Mouse (Mus musculus) natural killer cell, adult 2 months (primary cell): ENCODE data around the gene Islr.
"Not testable (repeated sequence)": the region's sequence is repeated elsewhere in the genome, so short reads cannot be mapped to it uniquely, and the experiment has no call there.

ENCODE experiments used
- DNase-seq, 2 experiments: peaks; one replicate each; pipeline ENCODE4 v3.0.0; 2022; ENCODE audit warnings: low spot score in 2 of 2

The Islr gene

DNA sequence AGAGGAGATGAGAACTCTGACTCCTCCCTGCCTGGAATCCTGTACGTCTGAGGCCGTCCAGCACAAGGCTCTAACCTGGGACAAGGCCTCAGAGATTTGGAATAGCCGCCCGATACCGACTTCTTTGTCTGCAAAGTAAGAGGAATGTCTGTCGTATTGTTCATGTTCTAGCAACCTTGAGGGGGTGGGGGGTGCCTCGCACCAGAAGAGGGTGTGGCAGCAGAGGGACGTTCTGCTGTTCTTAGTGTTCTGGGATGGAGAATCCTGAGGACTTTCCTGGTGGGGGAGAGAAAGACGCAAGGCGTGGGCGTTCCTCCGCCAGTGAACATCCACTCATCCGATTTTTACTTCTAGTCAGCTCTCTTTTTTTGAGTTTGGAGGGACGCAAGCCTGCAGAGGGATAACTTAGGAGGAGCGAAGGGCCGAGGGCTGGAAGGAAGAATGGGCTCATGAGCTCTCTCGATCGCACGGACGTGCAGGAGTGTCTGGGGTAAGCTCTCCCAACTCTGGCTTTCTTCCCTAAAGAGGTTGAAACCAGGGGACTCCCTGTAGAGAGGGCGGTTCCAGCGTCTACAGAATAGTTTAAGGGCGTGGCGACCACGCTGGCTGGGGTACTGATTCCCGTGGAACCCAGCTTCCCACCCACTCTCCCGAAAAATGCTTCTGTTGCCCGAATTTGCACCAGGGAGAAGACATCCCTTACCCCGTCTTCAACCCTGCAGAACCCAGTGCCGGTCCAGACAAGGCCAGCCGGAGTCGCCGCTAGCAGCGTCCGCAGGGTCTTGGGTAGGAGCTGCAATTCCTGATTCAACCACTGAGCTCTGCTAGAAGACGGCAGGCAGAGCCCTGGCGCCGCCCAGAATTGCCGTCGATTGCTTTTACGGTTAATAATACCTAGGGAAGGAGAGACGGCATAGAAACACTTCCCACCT is at the start of gene Islr, which contains the start of gene Islr2:
Gene Islr (minus strand): TSS at position 791 of the 932 bp plus-strand sequence.
Gene Islr2 (minus strand): TSS at position 804 of the 932 bp plus-strand sequence.
- DNase-seq = peak; percentile 47 to 61

DNA sequence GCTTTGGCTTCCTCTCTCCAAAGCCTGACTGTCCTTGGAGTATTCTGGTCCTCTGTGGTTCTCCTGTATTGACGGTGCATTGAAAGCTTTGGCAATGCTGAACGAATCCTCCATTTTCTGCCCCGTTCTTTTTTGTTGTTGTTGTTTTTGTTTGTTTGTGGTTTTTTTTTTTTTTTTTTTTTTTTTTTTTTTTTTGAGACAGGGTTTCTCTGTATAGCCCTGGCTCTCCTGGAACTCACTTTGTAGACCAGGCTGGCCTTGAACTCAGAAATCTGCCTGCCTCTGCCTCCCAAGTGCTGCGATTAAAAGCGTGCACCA is 49.7 kb upstream of the Islr start:
- DNase-seq = not testable (repeated sequence)

GRCm38 (mm10) chr9:58253033-58253804 is 49.1 kb upstream of the Islr start, which contains the start of gene Stoml1:
TSS of gene Stoml1 (plus strand) at chr9:58253164.
- peak; percentile 93 to 95 for DNase-seq

DNA sequence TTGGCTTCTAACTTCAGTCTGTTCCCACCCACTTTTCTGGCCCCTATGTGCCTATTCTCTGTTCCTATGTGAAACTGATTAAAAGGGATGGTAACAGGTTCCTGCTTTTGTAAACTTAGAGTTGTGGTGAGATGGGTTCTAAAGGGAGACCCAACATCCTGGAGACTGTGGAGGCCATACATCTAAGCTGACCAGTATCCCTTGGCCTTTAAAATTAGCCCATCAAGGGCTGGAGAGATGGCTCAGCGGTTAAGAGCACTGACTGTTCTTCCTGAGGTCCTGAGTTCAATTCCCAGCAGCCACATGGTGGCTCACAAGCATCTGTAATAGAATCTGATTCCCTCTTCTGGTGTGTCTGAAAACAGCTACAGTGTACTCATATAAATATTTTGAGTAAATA is 46.6 kb upstream of the Islr start:
- DNase-seq = not testable (repeated sequence)

GRCm38 (mm10) chr9:58250322-58250721 is 46.2 kb upstream of the Islr start:
- no peak for DNase-seq

- peak; percentile 49 to 62 for DNase-seq
These were observed 45.6 kb upstream of the Islr start, which contains the start of gene Pml for GRCm38 (mm10) chr9:58249592-58250192. TSS of gene Pml (minus strand) at chr9:58249786.

- no peak for DNase-seq
These were observed 44.8 kb upstream of the Islr start for GRCm38 (mm10) chr9:58248746-58249413.

- peak; percentile 70 to 87 for DNase-seq
These were observed 43.1 kb upstream of the Islr start for GRCm38 (mm10) chr9:58247064-58247759.

DNA sequence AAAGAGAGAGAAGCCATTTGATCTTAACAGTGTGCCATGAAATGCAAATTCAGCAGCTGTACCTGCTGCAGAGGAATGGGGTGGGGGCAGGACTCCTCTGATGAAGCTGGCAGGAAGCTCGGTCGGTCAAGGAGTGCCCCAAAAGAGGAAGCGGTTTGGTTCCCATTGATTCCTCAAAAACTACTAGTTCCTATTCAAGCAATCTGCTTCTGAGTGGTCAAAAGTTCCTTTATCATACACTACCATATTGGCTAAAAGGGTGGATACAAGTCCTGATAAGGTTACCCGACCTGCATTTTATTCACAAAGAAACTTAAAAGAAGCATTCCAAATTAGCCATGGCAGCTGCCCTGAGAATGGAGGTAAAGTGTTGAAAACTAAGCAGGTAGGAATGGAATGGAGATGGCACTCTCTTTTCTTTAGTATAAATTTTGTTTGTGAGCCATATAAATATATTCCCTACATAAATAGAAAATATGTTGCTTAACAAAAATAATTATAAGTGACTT is 42.0 kb upstream of the Islr start:
- DNase-seq = no peak

DNA sequence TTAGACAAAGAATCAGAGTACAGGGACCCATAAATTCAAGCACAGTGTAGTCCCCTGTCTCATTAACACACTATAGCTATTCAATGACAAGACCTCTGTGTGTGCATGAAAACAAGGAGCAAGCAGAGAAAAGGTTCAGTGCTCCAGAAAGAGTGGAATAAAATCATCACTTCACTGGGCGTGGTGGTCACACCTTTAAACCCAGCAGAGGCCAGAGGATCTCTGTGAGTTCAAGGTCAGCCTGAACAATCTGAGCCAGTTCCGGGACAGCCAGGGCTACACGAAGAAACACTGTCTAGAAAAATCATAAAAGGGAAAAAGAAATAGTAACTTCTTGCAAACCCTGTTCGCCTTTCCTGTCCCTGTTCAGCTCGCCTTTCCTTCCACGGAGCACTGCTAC is 39.6 kb upstream of the Islr start:
- no peak for DNase-seq

DNA sequence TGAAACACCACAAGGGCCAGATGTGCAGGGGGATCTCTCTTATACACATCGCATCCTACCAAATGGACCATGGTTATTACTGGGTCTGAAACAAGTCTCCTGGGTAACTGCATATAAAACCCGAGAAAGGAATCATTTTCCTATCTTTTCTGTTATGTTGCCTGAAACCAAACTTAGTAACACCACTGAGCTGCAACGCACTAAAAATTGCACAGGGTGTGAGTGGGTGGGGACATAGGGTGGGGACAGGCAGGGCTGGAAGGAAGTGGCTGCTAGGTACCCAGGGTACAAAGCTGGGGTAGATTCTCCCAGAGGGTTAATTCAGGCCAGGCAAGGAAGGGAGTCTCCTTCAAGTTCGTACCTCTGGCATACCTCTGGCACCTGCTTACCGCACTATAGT is 38.6 kb upstream of the Islr start:
- DNase-seq = no peak

- DNase-seq = no peak
These were observed 37.8 kb upstream of the Islr start for GRCm38 (mm10) chr9:58241780-58242485.

GRCm38 (mm10) chr9:58234502-58235015 is 30.5 kb upstream of the Islr start:
- no peak for DNase-seq

DNA sequence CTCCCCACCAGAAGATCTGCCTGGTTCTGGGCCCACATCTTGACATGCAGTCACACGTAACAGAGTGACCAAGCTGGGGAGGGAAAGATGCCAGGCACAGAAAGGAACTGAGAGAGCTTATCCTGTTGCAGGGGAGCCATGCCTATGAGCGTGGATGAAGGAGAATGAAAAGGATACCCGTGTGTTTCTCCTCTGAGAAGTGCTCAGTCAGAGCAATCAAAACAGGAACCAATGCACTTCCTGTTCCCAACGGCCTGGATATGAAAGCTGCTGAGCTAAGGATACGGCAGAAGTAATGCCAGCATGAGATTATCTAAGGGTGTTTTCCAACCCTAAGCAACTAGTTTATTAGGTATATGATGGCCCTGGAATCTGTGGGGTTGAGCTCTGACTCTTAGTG is 28.3 kb upstream of the Islr start:
- no peak for DNase-seq

- no peak for DNase-seq
These were observed 27.6 kb upstream of the Islr start for GRCm38 (mm10) chr9:58231746-58232145.

- DNase-seq = no peak
These were observed 24.8 kb upstream of the Islr start for GRCm38 (mm10) chr9:58228777-58229466.

DNA sequence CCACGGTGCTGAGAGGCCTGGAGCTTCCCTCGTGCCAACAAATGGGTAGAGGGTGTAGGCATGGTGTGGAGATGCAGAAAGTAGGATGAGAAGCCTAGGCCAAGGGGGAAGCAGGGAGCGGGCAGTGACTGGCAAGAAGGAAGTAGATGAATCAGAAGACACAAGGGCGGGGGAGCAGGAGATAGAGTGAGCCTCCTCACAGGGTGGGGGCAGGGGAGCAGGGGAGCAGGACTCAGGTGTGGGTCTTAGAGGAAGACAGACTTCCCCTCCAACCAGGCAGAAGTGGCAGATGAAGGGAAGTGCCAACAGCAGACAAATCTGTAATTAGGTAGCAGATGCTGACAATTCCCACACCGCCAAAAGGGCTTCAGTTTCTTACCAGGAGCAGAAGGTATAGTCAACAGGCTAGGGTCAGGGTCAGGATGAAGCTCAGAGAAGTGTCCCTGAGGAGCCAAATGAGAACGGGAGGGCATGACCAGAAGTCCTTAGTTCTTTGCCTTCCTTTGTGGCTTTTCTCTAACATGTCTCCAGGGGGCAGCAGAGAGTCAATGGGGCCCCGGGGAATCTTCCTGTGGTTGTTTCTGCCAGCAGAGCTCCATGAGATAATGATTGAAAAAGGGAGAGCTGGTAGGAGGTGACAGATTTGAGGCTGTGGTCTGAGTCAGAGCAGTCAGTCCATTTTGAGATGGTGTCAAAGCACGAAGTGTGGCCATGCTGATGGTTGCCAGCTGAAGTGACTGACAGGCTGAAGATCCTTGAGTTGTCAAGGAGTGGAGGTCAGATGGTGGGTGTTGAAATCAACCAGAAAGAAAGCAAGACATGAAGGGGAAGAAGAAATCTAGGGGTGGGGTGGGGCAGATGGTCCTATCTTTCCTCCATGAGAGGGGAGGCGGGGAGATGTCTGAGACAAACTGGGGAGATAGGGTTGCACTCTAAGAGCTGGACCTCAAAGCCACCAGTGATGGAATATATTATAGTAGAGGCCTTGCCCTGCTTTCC is 22.1 kb upstream of the Islr start:
- DNase-seq = peak; percentile 47 to 66

- DNase-seq = no peak
These were observed 20.2 kb upstream of the Islr start for GRCm38 (mm10) chr9:58224356-58224755.
